Mouse (Mus musculus): ENCODE data around the gene Tox3.

GRCm38 (mm10) chr8:90302252-90302651 lies 45.9 kb downstream of the Tox3 start:
- TF ChIP-seq CTCF (IDR thresholded peaks at IDR 0.05; ENCODE audit: insufficient read depth, low read depth, low read length) (no peak), POLR2A (IDR thresholded peaks at IDR 0.05; ENCODE audit: insufficient read depth, low read depth, low read length) (no peak)
